Mouse (Mus musculus) megakaryocyte-erythroid progenitor cell, adult 5-6 weeks (primary cell): Measurements from ENCODE around the gene Gadd45a. TPM values are rescaled to one million over a fixed set of nuclear protein-coding genes. Genes with fewer than 3 reads are reported as not detected.
"Not testable (repeated sequence)": the region's sequence is repeated elsewhere in the genome, so short reads cannot be mapped to it uniquely, and the experiment has no call there.

Source experiments
- ATAC-seq: replicated peaks from 2 replicates; pipeline ENCODE4 v1.8.0; 2016; ENCODE audit warnings: mild to moderate bottlenecking, inconsistent platforms; ENCODE audit not compliant: severe bottlenecking, poor library complexity, low FRiP score, low TSS enrichment
- total RNA-seq, 2 experiments: library from RNA; stranded (forward) in 1 of 2; stranded (reverse) in 1 of 2; fragments of 200-1000, 215-1000 nt in 1 of 2; fragments of >200 nt in 1 of 2; fragmentation: Nextera tagmentation in 1 of 2; gene quantifications; 2 replicates each; pipeline ENCODE4 v1.2.3; 2014 to 2017

The Gadd45a gene
- total RNA-seq, 2 experiments from 2014 or later = 43.7 to 97.9 TPM

DNA sequence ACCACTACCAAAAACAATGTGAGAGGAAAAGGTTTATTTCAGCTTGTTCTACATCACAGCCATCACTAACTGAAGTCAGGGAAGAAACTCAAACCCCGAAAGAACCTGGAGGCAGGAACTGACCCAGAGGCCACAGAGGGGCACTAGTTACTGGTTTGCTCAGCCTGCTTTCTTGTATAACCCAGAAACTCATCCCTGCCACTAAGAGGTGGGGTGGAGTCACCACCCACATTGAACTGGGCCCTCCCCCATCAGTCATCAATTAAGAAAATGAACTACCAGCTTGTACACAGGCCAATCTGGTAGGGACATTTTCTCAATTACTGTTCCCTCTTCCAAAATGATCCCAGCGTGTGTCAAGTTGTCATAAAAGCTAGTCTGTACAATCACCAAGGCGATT lies 10.6 kb downstream of the Gadd45a start:
- no peak for ATAC-seq

DNA sequence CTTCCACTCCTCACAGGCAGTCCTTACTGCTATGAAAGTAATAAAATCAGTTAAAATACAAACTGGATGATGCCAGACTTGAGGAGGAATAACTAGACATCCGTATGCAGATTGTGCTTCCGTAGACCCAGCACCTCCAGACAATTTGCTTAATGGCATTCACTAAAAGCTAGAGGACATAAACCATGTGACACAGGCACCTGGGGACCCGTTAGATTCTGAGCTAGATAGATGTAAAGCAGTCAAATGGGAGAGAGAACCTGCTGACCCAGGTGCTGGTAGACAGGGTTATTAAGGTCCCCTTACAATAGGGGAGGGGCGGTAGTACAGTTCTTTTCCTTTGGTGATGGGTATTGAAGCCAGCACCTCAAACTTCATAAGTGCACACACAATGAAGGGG lies 13.5 kb downstream of the Gadd45a start:
- no peak for ATAC-seq

DNA sequence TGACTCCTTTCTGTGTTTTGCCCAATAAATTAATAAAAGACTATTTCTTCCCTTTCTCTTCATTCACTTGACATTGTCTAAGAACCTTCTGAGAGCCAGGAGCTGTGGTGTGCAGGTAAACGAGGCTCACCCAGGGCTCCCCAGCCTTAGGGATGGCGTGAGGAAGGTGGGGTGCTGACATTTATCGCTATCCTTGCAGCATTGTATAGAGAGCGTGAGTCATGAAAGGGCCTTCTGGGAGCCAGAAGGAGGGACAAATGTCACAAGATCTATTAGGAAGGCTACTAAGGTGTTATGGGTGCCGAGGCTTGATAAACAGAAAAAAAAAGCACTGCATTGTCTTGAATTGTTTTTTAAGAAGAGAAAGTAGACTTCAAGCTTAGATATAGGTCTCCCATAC lies 15.9 kb downstream of the Gadd45a start:
- no peak for ATAC-seq

DNA sequence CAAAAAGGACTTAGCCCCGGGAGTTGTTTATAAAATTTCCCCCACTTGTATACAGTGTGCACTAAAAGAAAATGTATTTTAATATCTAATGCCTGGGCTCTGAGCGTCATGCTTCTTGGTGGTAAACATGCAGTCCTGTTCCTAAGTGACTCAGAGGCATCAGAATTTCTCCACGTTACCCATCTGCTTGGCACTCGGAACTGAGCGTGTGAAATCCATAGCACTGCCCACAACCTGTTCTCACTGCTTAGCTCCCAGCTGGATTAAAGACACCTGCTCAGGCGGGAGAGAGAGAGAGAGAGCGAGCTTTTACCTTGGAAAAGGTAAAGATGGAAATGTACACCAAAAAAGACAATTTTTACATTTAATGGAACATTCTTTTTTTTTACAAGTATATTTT lies 18.3 kb downstream of the Gadd45a start:
- not testable (repeated sequence) for ATAC-seq

DNA sequence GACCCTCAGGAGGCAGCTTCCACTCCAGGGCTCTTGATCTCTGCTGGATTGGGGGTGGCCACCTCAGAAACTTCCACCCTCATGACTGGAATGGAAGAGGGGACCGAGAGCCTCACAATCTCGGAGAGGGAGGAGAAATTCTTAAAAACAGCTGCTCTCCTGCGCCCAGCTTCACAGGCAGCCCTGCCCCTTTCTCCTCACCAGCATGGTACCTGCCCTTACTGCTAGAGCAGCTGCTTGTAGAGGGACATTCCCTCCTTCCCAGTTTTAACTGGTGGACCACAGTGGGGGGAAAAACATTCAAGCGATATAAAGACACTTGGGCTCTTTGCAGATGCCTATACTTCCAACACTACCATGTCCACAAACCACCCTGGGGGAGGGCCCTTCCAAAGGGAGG lies 18.9 kb downstream of the Gadd45a start:
- ATAC-seq = no peak

DNA sequence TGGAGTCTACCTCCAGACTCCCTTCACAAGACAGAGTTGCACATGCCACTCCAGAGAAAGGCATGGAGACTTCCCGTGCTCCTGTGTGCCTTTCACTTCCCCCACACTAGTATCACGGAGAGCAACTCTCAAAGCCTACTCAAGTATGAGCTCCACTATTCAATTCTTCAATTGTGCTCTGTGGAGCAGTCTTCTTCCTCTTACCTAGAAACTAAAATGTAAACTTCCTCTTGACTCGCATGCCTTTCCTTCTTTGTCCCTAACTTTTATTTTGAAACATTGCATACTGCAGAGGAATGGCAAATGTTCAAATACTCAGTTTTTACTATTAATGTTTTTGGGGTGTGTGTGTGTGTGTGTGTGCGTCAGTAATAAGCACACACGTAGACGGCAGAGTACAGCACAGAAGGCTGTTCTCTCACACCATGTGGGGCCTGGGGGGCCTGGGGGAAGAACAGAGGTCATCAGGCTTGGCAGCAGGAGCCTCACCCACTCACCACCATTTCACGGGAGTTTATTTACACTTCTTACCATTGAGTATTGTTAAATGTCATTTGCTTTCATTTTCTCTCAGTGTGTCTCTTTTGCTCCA lies 20.6 kb downstream of the Gadd45a start:
- 0 out of 2 replicates have a peak, but pooled peaks have one; percentile 28 for ATAC-seq

DNA sequence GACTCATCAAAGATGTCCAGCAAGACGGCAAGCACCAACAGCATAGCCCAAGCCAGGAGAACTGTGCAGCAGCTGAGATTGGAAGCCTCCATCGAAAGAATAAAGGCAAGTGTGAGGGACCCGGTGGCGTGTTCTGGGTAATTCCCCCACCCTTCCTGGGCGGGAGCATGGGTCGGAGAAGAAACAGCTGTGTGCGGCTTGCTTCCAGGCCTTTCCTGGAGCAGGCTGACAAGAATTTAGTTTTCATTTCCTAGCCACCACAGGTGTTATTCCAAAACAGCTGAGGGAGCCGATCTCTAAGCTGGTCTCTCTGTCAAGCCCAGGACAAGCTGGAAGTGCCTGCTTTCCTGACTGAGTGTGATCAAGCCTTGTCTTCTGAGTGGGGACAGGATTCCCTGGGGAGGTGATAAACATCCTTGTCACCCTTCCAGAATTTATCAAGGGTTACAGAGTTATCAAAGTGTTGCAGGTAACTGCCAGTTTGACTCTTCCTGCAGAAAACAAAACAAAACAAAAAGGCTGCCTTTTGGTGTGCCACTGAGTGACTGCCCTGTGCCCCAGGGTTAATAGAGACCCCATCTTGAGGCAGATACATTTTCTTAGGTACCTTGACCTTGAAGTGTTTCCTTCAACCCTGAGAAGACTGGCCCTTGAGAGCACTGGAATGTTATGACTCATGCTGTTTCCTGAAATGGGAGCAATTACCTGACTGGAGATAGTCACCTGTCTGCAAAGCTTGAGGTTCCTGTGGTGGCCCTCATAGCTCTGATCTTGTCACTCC lies 21.3 kb downstream of the Gadd45a start:
- peak; percentile 30 for ATAC-seq

DNA sequence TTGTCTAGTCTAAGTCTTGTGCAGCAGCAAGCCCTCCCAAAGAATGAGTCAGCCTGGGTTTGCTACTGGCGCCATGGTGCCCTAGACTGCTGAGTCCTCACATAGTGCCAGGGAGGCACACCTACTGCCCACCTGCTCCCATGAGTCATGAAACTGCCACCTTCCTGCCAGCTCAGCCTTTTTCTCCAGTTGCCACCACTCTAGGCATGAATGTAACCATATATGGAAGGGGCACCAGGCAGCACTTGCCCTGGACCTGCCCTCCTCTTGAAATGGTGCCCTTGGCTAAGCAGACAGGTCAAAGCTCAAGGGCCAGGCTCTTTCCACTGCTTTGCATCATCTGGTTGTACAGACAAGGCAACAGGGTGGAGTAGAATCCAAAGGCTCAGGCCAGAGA lies 22.6 kb downstream of the Gadd45a start:
- ATAC-seq = peak; percentile 21; the same call in 1 of the 2 replicates

DNA sequence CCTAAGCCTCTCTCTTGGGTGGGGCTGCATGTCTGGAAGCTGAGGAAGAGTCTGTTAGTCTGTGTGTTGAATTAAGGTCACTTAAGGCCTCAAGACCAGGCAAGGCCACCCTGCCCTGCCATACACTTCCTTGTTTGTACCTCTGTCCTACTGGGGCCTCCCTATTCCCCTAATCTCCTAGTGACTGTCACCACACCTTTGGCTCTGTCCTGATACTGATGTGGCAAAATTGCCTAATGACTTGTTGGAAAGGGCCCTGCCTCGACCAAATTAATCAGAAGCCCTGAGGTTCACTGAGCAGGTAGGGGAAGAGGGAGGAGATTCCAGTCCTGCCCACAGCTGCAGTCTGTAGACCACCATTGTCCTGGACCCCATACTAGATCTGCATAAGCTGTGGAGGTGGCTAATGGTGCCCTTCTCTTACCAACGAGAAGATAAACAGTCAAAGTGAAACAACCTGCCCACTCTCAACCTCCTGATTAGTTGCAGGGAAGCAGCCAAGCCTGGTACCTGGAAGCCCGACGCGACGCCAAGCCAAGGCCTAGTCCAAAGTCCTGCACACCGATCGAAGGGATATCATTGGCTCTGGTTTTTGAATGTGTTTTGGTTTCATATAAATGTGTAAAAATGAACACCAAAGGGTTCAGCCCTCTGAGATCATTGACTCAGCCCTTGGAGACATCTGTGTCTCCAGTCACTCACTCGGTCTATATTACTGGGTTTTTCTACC lies 23.1 kb downstream of the Gadd45a start:
- peak; percentile 72 for ATAC-seq

DNA sequence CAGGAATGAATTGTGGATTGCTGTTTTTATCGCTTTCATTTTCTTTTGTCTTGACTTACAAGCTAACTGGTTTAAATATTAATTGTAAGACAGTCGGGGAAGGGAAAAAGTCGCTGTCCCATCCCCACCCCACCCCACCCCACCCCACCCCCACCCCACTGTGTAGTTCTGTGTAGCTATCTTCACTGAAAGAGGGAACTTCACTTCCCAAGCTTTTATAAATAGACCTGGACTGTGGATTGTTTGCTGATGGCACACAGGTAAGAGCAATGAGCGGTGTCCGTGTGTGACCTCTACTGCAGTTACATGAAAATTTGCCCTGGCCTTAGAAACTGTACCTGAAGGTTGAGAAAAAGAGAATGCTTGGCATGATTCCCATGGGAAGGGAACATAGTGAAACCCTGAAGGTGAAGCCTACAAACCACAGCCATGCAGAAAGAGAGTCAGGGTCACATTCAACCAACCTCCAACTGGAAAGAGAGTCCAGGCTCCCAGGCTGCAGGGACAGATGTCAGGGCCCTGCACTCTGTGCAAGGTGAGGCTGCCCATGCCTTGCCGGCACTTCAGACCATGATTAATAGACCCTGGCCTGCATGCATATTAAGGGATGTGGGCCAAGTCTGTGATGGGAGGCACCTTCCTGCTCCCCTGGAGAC lies 23.8 kb downstream of the Gadd45a start:
- no peak; the same call in 1 of the 2 replicates for ATAC-seq

DNA sequence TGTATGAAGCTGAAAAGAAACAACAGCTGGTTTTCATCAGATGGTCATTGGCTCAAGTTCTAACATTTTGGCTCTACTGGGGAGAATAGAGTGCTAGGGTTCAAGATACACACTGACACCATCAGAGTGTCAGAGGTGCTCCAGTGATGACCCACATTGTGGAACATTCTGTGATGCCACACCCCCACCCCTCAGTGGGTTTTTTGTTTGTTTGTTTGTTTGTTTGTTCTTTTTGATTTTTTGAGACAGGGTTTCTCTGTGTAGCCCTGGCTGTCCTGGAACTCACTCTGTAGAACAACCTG lies 26.1 kb downstream of the Gadd45a start:
- no peak for ATAC-seq

DNA sequence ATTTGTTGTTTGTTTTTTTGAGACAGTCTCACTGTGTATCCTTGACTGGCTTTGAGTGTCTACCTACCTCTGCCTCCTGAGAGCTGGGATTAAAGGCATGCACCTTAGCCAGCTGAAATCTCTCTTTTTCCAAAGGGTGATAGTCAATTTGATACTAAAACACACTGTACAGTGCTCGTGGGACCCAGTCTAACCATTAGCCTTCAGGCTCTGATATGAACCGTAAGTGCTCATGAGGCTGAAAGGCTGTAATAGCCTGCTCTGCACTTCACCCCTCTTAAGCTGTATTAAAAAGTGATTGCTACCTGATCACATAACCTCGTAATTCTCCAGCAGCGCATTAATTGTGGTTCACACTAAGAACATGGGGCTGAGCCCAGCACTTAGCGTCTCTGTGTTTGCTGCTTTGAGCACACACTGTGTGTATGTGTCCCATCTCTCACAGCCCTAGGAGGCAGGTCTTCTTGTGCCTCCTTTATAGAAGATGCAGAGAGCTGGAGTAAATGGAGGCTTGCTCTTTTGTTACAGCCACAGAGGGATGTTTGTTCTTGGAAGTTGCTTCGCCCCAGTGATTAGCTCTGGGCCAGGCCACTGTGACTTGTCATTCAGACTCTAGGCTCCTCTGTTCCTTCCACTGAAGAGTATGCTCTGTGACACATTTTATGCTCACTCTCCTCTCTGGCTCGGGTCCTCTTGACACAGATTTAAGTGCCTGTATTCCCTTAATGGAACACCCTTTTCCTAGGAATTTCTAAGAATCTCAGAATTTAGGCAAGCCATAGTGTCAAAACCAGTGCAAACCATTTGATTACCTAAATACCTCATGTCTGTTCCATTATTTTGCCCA lies 26.7 kb downstream of the Gadd45a start:
- ATAC-seq = no peak

DNA sequence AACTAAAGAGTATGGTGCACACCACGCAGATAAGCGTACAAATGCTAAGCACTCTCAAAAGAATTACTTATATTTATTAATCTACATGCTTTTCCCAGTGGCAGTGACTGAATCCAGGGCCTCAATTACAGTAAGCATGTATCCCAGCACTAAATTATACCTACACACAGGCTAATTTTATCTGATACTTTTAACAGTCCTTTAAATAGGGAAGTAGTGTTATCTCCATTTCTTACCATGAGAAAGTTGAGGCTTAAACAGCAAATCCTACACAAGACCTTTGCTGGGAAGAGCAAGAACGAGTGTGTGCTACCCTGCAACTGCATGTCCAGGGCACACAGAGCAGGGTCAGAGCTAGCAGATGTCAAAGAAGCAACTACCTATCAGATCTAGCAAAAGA lies 27.4 kb downstream of the Gadd45a start:
- ATAC-seq = no peak

DNA sequence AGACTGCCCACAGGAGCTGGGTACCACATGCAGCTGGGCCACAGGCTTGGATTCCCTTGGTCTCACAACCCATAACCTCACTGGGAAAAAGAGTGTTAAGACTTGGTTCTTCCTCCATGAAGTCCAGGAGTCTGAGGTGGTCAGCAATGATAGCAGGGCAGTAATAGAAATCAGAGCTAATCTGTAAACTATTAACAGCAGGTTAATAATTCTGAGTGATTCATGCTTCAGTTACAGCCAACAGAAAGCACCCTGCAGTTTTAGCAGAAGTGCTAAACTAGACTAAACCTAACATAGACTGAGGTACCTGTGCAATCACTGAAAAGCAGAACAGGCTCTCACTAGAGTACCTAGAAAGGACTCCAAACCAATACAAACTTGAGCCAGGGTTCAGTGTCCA lies 37.5 kb downstream of the Gadd45a start:
- no peak for ATAC-seq

DNA sequence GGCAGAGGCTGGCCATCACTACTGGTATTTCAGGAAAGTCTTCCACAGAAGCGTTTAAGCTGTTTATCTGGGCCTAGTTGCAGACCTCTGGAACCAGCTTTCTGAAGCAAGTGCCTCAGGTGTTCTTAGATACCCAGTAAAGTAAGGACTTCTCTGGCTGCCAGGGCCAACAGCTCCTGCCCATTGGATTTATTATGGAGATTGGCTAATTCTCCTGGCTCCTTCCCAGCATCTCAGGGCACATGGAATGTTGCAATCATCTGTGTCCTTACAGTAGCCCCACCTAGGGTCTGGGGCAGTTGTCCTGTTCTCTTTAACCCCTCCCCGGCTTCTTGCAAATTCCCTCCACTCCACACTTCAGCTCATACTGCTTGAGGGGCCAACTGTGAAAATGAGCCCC lies 38.6 kb downstream of the Gadd45a start:
- no peak for ATAC-seq

DNA sequence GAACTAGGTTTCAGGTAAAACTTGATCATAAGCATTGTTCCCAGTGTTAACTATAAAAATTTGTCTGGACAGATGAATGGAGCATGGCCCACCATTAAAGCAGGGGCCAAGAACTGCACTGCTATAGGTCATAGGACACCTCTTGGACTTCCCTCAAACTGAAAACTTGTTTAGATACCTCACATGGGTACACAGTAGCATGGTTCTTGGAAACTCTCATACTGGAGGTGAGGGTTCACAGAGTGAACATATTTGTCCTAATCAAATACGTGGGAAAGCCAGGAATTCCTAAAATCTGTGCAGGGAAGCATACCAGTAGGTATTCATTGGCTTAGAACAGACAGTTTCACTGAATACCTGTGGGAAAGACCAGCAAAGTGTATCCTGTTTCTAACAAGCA lies 41.0 kb downstream of the Gadd45a start:
- no peak for ATAC-seq

DNA sequence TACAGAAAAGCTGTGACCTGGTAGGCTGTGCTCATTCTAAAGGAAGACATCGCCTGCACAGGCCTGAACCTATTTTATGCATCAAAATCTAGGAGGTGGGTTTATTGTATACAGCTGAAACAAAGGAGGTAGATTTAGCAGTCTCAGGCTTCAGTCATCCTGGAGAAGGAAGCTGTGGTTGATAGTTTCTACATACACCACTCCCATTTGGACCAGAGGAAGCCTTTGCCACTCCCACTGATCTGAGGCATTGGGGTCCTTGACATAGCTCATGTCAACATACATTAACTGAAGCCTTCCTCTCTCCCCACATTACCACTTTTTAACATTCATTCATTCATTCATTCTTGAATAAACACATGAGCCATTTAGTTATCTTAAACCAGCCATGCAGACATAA lies 41.4 kb downstream of the Gadd45a start:
- ATAC-seq = no peak

DNA sequence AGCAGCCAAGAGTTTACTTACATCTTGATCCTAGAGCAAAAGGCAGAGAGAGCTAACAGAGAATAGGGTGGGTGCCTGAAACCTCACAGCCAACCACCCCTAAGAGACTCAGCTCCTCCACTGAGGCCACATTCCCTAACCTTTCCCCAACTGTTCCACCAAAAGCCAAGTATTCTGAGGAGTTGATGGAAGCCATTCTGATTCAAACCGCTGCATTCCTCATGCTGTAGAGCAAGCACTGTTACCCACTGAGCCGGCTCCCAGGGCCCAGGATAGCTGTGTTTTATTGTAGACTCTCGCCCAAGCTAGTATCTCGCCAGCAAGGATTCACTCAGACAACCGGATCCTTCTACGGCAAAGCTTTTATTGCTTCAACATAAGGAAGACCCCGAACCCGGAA lies 42.3 kb downstream of the Gadd45a start:
- ATAC-seq = no peak

DNA sequence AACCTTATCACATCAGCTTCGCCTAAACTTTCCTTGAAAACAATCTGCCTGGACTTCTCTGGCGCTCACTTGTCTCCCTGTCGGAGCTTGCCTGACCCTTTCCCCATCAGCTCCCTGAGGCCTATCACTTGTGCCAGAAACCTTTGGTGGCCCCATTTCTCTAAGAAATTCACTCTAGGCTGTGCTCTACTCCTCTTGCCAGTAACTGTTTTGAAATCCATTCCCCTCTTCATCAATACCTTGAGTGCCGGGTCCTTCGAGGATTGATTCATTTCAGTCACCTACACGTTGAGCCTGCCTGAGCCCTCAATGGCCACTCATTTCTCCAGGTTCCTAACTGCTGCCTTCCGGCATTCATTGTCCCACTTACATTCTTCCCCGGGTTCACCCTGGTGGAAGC lies 44.5 kb downstream of the Gadd45a start:
- no peak for ATAC-seq
